Mouse (Mus musculus): ENCODE measurements at regions not wholly inside any gene's neighbourhood (a gene's known extent, or its start where the extent isn't known, plus 50 kb on each side); places are given as distances from the start of the nearest gene placed in this dataset.

DNA sequence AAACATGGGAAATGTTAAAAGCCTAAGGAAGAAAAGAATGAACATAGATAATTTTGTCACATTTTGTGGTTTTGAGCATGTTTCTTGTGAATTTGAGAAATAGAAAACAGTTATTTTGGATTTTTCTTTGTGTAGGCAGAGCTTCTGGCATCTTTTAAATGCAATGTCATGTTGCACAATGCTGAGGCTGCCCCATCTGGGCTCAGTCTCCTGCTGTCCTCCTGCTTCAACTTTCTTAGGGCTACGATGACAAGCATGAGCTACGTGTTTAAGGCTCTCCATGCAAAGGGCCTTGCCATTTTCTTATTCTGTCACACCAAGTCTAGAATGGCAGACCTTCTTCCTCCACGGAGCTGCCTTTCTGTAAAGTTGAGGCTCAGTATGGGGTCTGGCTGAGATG lies 1141.6 kb upstream of the A1bg start:
- no peak for DNase-seq

- no peak for DNase-seq
These were observed 1134.6 kb upstream of the A1bg start for GRCm38 (mm10) chr15:62057449-62057848.

GRCm38 (mm10) chr15:62056889-62057288 lies 1134.1 kb upstream of the A1bg start:
- no peak for DNase-seq

DNA sequence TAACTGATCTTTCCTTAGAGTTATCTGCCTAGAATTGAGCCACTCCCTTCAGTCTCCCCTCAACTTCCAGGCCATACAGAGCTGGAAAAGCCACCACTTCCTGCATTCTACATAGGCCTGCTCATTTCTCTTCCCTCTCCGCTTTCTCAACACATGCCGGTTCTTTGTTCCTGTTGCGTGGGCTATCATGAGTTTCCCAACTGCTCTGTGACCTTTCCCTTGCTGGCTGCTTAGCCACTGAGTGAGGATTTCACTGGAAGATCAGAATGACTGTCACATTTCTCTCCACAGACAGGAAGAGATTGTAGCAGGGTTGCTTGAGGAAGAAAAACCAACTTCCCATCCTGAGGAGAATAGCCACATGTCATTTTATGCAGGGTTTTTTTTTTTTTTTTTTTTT lies 1133.6 kb upstream of the A1bg start:
- DNase-seq = no peak

DNA sequence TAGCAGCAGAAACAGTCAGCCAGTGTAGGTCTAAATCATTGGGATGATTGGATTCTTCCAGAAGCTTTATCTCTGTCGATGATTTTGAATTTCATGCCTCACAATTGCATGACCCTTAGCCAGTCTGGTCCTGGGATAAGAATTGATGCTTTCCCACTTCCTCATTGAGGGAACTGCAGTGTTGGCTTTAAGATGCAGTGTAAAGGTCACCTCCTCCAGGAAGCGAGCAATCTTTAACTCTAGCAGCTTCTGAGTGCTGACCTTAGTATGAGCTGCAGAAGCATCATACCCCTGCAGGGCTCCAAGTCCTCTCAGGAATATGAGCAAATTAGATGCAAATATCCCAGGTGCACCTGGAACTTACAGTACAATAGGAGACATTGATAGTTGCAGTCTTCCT lies 1132.2 kb upstream of the A1bg start:
- DNase-seq = no peak

- no peak for DNase-seq
These were observed 1130.8 kb upstream of the A1bg start for GRCm38 (mm10) chr15:62053420-62054239.

DNA sequence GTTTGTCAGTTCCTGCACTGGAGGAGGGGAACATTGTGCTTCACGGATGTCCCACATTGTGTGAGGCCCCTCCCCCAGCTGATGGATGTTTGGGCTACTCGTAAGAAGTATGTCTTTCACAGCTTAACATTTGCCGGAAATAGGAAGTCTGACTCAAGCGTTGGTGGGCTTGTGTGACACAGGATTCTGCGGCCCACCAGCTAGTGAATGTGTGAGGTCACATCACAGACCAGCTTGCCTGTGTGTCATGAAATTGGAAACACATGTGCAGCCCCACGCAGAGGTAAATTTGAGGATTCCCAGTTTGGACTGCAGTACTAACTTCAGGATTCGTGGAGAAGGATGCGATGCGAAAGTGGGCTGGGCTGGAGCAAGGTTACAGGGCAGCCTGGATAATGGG lies 1126.6 kb upstream of the A1bg start:
- DNase-seq = no peak

GRCm38 (mm10) chr15:62048981-62049380 lies 1126.2 kb upstream of the A1bg start:
- no peak for DNase-seq

GRCm38 (mm10) chr15:62046276-62046675 lies 1123.5 kb upstream of the A1bg start:
- no peak for DNase-seq

GRCm38 (mm10) chr15:62044654-62045335 lies 1122.0 kb upstream of the A1bg start:
- DNase-seq = peak; percentile 65

- peak; percentile 77 for DNase-seq
These were observed 1121.0 kb upstream of the A1bg start for GRCm38 (mm10) chr15:62043617-62044392.

DNA sequence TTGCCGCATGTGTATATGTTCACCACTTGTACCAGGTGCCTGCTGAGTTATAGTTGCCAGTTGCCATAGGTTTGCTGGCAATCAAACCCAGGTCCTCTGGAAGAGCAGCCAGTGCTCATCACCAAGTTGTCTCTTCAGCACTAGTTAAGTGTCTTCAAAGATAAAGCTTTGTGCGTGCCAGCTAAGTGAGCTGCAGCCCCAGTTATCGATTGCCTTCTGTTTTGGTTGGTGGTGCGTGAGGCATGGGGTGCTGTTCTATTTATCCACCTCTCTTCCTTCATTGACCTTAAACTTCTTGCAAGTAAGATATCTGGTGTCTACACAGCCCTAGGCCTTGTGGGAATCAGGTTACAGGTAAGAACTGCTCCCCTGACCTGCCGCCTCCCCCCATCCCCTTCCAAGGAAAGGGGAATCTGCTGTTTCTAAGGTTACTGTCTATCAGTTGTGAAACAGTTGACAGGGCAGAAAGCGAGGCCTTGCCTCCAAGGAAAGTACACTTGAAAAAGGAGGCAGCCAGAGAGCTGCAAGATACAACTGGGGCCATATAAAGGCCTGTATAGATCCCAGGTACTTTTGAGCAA lies 1120.2 kb upstream of the A1bg start:
- no peak for DNase-seq
